Mouse (Mus musculus) intestine, embryonic 15.5 days (tissue): ENCODE measurements around the gene Rbfox2. TPM values are rescaled to one million over a fixed set of nuclear protein-coding genes. Genes with fewer than 3 reads are reported as not detected.
A peak's percentile ranks its signal among the peaks of the same experiment; 100 is the strongest.
"Not testable (repeated sequence)": the region's sequence is repeated elsewhere in the genome, so short reads cannot be mapped to it uniquely, and the experiment has no call there.

ENCODE experiments used
- ATAC-seq: fragments of 200-750 bp; cut with Nextera tagmentation; 2 replicates; pipeline ENCODE4 v1.8.0; 2017; ENCODE audit warnings: moderate TSS enrichment, moderate library complexity
- H3K27ac ChIP-seq: fragments of 300-500 bp; sonication (generic); 2 replicates; pipeline ENCODE4 v1.5.1; 2015; ENCODE audit warnings: mild to moderate bottlenecking, inconsistent platforms
- H3K27me3 ChIP-seq: fragments of 300-500 bp; sonication (generic); replicated peaks from 2 replicates; pipeline ENCODE4 v1.6.1; 2015; ENCODE audit warnings: inconsistent platforms
- H3K36me3 ChIP-seq: fragments of 300-500 bp; sonication (generic); 2 replicates; pipeline ENCODE4 v1.6.1; 2015; ENCODE audit warnings: inconsistent platforms
- H3K4me1 ChIP-seq: fragments of 300-500 bp; sonication (generic); replicated peaks from 2 replicates; pipeline ENCODE4 v1.6.1; 2015; ENCODE audit warnings: inconsistent platforms
- H3K4me2 ChIP-seq: fragments of 300-500 bp; sonication (generic); replicated peaks from 2 replicates; pipeline ENCODE4 v1.6.1; 2015; ENCODE audit warnings: mild to moderate bottlenecking, inconsistent platforms
- H3K4me3 ChIP-seq: fragments of 300-500 bp; sonication (generic); replicated peaks from 2 replicates; pipeline ENCODE4 v1.5.1; 2015; ENCODE audit warnings: inconsistent platforms
- H3K9ac ChIP-seq: fragments of 300-500 bp; sonication (generic); 2 replicates; pipeline ENCODE4 v1.6.1; 2015; ENCODE audit warnings: inconsistent platforms
- H3K9me3 ChIP-seq: fragments of 300-500 bp; sonication (generic); 2 replicates; pipeline ENCODE4 v1.6.1; 2016; ENCODE audit warnings: inconsistent platforms
- WGBS: fragments of 180-500 bp; shearing (Covaris S2); methylation state at CpG from one replicate; pipeline ENCODE4 v1.1.7; 2015; 5-methylcytosine and 5-hydroxymethylcytosine counted together
- polyA plus RNA-seq: library from polyadenylated mRNA; unstranded; fragments of >200 nt; fragmentation: Nextera tagmentation; extraction: Ambion mirVana; gene quantifications from 2 replicates; pipeline ENCODE4 v1.2.1, GENCODE M21; 2015

Gene Rbfox2
- polyA plus RNA-seq, 1 experiment from 2014 or later, result 44.8 TPM

DNA sequence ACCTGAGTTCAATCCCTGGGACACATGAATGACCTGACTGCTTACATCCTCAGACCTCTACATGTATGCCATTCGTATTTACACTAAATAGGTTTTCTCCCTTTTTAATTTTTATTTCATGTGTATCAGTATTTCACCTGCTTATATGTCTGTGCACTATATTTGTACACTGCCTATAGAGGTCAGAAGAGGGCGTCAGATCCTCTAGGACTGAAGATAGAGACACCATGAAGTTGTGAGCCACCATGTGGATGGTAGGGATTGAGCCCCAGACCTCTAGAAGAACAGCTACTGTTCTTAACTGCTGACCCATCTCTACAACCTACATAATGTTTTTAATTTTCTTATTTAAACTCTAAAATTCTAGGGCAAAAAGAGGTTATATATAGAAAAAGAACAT, 16.5 kb downstream of the Rbfox2 start:
- Histone ChIP-seq H3K4me2 (no peak overlapping the region), H3K4me3 (no peak overlapping the region), H3K27me3 (no peaks in the 10 kb centered on the region), H3K27ac (no peak overlapping the region), H3K9ac (no peak overlapping the region), H3K36me3 (no peaks in the 10 kb centered on the region), H3K9me3 (no peaks in the 10 kb centered on the region), H3K4me1 (0 out of 2 replicates have a peak, but pooled peaks cover 3% of the 10 kb centered on the region)
- ATAC-seq, result no peak
- 78% methylated on average over 2 of the region's 2 CpGs for WGBS

- H3K27me3 ChIP-seq, result no peaks in the 10 kb centered on the region
- peaks cover 4% of the 10 kb centered on the region; the same call in 1 of the 2 replicates for H3K4me1 ChIP-seq
- H3K36me3 ChIP-seq, result no peaks in the 10 kb centered on the region
- H3K9me3 ChIP-seq, result no peaks in the 10 kb centered on the region
- ATAC-seq, result no peak
- no peak overlapping the region for H3K4me2 ChIP-seq
- 96% methylated on average over 1 of the region's 1 CpGs for WGBS
- no peak overlapping the region for H3K9ac ChIP-seq
- no peak overlapping the region for H3K4me3 ChIP-seq
- H3K27ac ChIP-seq, result no peak overlapping the region
Measured at GRCm38 (mm10) chr15:77280130-77280529, 26.7 kb downstream of the Rbfox2 start.

GRCm38 (mm10) chr15:77278825-77279224, 28.0 kb downstream of the Rbfox2 start:
- no peaks in the 10 kb centered on the region for H3K27me3 ChIP-seq
- WGBS, result 46% methylated on average over 5 of the region's 5 CpGs
- H3K4me1 ChIP-seq, result peaks cover 7% of the 10 kb centered on the region; the same call in 1 of the 2 replicates
- H3K4me2 ChIP-seq, result no peak overlapping the region
- H3K27ac ChIP-seq, result no peak overlapping the region
- H3K9me3 ChIP-seq, result no peaks in the 10 kb centered on the region
- H3K36me3 ChIP-seq, result no peaks in the 10 kb centered on the region
- H3K9ac ChIP-seq, result no peak overlapping the region
- ATAC-seq, result no peak
- H3K4me3 ChIP-seq, result no peak overlapping the region

GRCm38 (mm10) chr15:77276838-77277725, 29.7 kb downstream of the Rbfox2 start:
- no peaks in the 10 kb centered on the region for H3K36me3 ChIP-seq
- H3K4me3 ChIP-seq, result no peak overlapping the region
- 0 out of 2 replicates have a peak, but pooled peaks have one; percentile 46 for ATAC-seq
- no peak overlapping the region for H3K27ac ChIP-seq
- no peaks in the 10 kb centered on the region for H3K27me3 ChIP-seq
- 46% methylated on average over 3 of the region's 3 CpGs for WGBS
- H3K9ac ChIP-seq, result no peak overlapping the region
- H3K4me1 ChIP-seq, result peaks cover 7% of the 10 kb centered on the region; the same call in 1 of the 2 replicates
- no peak overlapping the region for H3K4me2 ChIP-seq
- no peaks in the 10 kb centered on the region for H3K9me3 ChIP-seq

DNA sequence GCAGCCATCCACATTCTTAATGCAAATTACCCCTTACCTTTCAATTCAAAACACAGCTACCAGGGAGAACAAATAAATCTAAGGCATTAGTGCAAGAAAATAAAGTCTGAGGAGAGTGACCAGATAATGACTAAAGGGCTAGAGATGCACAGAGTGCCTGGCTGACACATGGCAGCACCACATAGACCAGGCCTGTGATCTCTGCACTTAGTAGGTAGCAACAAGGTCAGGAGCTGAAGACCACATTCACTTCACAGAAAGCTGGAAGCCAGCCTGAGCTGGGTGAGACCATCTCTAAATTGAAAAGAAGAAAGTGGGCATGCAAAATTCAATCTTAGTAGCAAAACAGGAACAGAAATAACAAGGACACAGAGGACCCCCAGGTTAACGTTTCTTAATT, 30.5 kb downstream of the Rbfox2 start:
- ATAC-seq, result no peak
- 68% methylated on average over 1 of the region's 1 CpGs for WGBS
- no peaks in the 10 kb centered on the region for H3K9me3 ChIP-seq
- no peak overlapping the region for H3K4me2 ChIP-seq
- no peaks in the 10 kb centered on the region for H3K27me3 ChIP-seq
- no peak overlapping the region for H3K9ac ChIP-seq
- no peak overlapping the region for H3K27ac ChIP-seq
- peaks cover 7% of the 10 kb centered on the region; the same call in 1 of the 2 replicates for H3K4me1 ChIP-seq
- no peak overlapping the region for H3K4me3 ChIP-seq
- H3K36me3 ChIP-seq, result no peaks in the 10 kb centered on the region

DNA sequence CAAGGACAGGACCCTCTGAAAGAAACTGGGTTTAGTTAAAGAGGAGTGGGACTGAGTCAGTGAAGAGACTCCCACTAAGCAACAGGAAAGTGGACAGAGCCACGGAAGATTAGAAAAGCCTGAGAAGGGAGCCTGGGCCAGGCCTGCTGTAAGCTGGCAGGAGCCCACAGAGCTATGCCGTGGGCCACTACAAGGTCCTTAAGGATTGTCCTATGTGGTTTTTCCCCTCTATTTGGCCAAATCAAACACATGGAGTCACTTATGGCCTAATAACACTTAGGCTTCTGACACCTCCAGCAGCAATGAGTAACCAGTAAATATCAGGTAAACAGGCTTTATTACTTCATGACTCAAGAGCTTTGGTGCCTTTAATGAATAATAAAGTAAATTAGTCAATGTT, 31.2 kb downstream of the Rbfox2 start:
- ATAC-seq, result no peak
- Histone ChIP-seq H3K4me1 (peaks cover 7% of the 10 kb centered on the region; the same call in 1 of the 2 replicates), H3K4me3 (no peak overlapping the region), H3K27ac (no peak overlapping the region), H3K9ac (no peak overlapping the region), H3K27me3 (no peaks in the 10 kb centered on the region), H3K9me3 (no peaks in the 10 kb centered on the region), H3K36me3 (no peaks in the 10 kb centered on the region), H3K4me2 (no peak overlapping the region)
- WGBS, result 72% methylated on average over 2 of the region's 2 CpGs

GRCm38 (mm10) chr15:77273947-77274346, 32.9 kb downstream of the Rbfox2 start:
- no peaks in the 10 kb centered on the region for H3K9me3 ChIP-seq
- ATAC-seq, result peak; percentile 81

GRCm38 (mm10) chr15:77271285-77271684, 35.5 kb downstream of the Rbfox2 start:
- H3K27ac ChIP-seq, result no peak overlapping the region
- peaks cover 18% of the 10 kb centered on the region for H3K4me1 ChIP-seq
- H3K36me3 ChIP-seq, result no peaks in the 10 kb centered on the region
- no peak overlapping the region for H3K9ac ChIP-seq
- 90% methylated on average over 5 of the region's 5 CpGs for WGBS
- no peaks in the 10 kb centered on the region for H3K27me3 ChIP-seq
- H3K9me3 ChIP-seq, result no peaks in the 10 kb centered on the region
- H3K4me3 ChIP-seq, result no peak overlapping the region
- ATAC-seq, result no peak
- H3K4me2 ChIP-seq, result no peak overlapping the region

More at GRCm38 (mm10) chr15:77273947-77274346, 32.9 kb downstream of the Rbfox2 start:
- WGBS, result 59% methylated on average over 6 of the region's 6 CpGs
- Histone ChIP-seq H3K36me3 (no peaks in the 10 kb centered on the region), H3K27me3 (no peaks in the 10 kb centered on the region), H3K4me3 (no peak overlapping the region), H3K4me2 (no peak overlapping the region), H3K9ac (no peak overlapping the region), H3K4me1 (peaks cover 7% of the 10 kb centered on the region; the same call in 1 of the 2 replicates), H3K27ac (no peak overlapping the region)

DNA sequence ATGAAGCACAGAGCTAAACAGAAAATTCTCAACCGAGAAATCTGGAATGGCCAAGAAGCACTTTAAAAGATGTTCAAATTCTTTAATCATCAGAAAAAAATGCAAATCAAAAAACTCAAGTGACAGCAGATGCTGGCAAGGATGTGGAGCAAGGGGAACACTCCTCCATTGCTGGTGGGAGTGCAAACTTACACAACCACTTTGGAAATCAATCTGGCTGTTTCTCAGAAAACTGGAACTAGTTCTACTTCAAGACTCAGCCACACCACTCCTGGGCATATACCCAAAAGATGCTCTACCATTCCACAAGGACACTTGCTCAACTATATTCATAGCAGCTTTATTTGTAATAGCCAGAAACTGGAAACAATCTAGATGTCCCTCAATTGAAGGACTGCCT, 37.3 kb downstream of the Rbfox2 start:
- WGBS, result 69% methylated on average over 1 of the region's 1 CpGs
- H3K36me3 ChIP-seq, H3K4me3 ChIP-seq, H3K9me3 ChIP-seq, H3K27ac ChIP-seq, H3K27me3 ChIP-seq, H3K9ac ChIP-seq, H3K4me2 ChIP-seq, ATAC-seq: not testable (repeated sequence)
- H3K4me1 ChIP-seq, result peaks cover 18% of the 10 kb centered on the region

GRCm38 (mm10) chr15:77268415-77268814, 38.4 kb downstream of the Rbfox2 start:
- H3K27me3 ChIP-seq, result no peaks in the 10 kb centered on the region
- H3K4me3 ChIP-seq, result no peak overlapping the region
- WGBS, result 86% methylated on average over 3 of the region's 3 CpGs
- no peaks in the 10 kb centered on the region for H3K9me3 ChIP-seq
- no peak for ATAC-seq
- H3K4me2 ChIP-seq, result no peak overlapping the region
- peaks cover 23% of the 10 kb centered on the region for H3K4me1 ChIP-seq
- no peak overlapping the region for H3K9ac ChIP-seq
- H3K36me3 ChIP-seq, result no peaks in the 10 kb centered on the region
- no peak overlapping the region for H3K27ac ChIP-seq

DNA sequence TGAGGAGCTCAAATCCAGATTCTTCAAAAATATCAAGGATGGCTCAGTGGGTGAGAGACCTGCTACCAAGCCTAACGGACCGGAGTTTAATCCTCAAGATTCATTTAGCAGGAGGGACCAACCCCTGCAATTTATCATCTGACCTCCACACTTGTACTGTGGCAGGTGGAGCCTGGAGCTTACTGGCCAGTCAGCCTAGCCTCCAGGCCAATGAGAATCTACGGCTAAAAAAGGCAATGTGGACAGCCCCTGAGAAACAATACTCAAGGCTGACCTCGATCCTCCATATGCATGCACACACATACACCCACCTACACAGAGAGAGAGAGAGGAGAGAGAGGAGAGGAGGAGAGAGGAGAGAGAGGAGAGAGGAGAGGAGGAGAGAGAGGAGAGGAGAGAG, 41.5 kb downstream of the Rbfox2 start:
- peaks cover 23% of the 10 kb centered on the region for H3K4me1 ChIP-seq
- no peaks in the 10 kb centered on the region for H3K27me3 ChIP-seq
- no peak overlapping the region for H3K4me3 ChIP-seq
- H3K27ac ChIP-seq, result no peak overlapping the region
- H3K36me3 ChIP-seq, result no peaks in the 10 kb centered on the region
- 25% methylated on average over 4 of the region's 4 CpGs for WGBS
- no peak overlapping the region for H3K4me2 ChIP-seq
- H3K9ac ChIP-seq, result no peak overlapping the region
- no peaks in the 10 kb centered on the region for H3K9me3 ChIP-seq
- ATAC-seq, result 0 out of 2 replicates have a peak, but pooled peaks have one; percentile 14

GRCm38 (mm10) chr15:77264314-77264713, 42.5 kb downstream of the Rbfox2 start:
- WGBS, result 70% methylated on average over 5 of the region's 5 CpGs
- no peak overlapping the region for H3K9ac ChIP-seq

More at GRCm38 (mm10) chr15:77264314-77264713, 42.5 kb downstream of the Rbfox2 start:
- H3K9me3 ChIP-seq, result no peaks in the 10 kb centered on the region
- H3K4me1 ChIP-seq, result peaks cover 23% of the 10 kb centered on the region
- H3K27me3 ChIP-seq, result no peaks in the 10 kb centered on the region
- no peak overlapping the region for H3K4me3 ChIP-seq
- no peak overlapping the region for H3K4me2 ChIP-seq
- H3K36me3 ChIP-seq, result no peaks in the 10 kb centered on the region
- peak; percentile 72; the same call in 1 of the 2 replicates for ATAC-seq
- H3K27ac ChIP-seq, result no peak overlapping the region
